Mouse (Mus musculus): ENCODE measurements around the gene Zfand4.

DNA sequence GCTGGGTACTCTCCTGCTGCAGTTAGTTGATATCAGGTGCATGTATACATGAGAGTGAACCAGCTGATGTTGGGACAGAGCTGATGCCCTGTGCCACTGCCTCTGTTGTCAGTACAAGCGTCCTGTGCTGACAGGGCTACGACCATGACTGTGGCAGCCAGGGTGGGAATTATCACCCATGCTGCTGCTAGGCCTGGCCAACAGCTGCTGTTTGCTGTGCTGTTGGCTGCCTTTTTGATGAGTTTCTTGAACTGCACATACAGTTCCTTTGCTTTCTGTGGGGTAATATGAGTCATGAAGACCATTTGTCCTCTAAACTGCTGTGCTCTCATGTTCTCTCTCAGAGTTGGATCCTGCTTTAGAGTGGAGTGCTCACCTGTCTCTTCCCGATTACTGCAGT is 95.2 kb downstream of the Zfand4 start:
- no peak for TF ChIP-seq CTCF (IDR thresholded peaks at IDR 0.05; ENCODE audit: borderline replicate concordance, insufficient read depth, low read depth, low read length)
- TF ChIP-seq POLR2A (IDR thresholded peaks at IDR 0.05; ENCODE audit: borderline replicate concordance, insufficient read depth, low read length), result no peak

Measured in cerebellum, adult 2 months (tissue).